Mouse (Mus musculus) stomach, embryonic 15.5 days (tissue): Measurements from ENCODE around the gene Isg20. TPM values are rescaled to one million over a fixed set of nuclear protein-coding genes. Genes with fewer than 3 reads are reported as not detected.

Source experiments
- ATAC-seq: fragments of 200-750 bp; cut with Nextera tagmentation; 2 replicates; pipeline ENCODE4 v1.8.0; 2017; ENCODE audit warnings: low read depth, moderate number of reproducible peaks, moderate TSS enrichment; ENCODE audit not compliant: insufficient read depth, low FRiP score
- H3K27ac ChIP-seq: fragments of 300-500 bp; sonication (generic); 2 replicates; pipeline ENCODE4 v1.5.1; 2015; ENCODE audit warnings: mild to moderate bottlenecking, inconsistent platforms
- H3K27me3 ChIP-seq: fragments of 300-500 bp; sonication (generic); replicated peaks from 2 replicates; pipeline ENCODE4 v1.6.1; 2015; ENCODE audit warnings: inconsistent platforms
- H3K36me3 ChIP-seq: fragments of 300-500 bp; sonication (generic); 2 replicates; pipeline ENCODE4 v1.6.1; 2015; ENCODE audit warnings: inconsistent platforms
- H3K4me1 ChIP-seq: fragments of 300-500 bp; sonication (generic); 2 replicates; pipeline ENCODE4 v1.6.1; 2015; ENCODE audit warnings: inconsistent platforms
- H3K4me2 ChIP-seq: fragments of 300-500 bp; sonication (generic); 2 replicates; pipeline ENCODE4 v1.6.1; 2015; ENCODE audit warnings: mild to moderate bottlenecking, inconsistent platforms
- H3K4me3 ChIP-seq: fragments of 300-500 bp; sonication (generic); replicated peaks from 2 replicates; pipeline ENCODE4 v1.5.1; 2015; ENCODE audit warnings: inconsistent platforms
- H3K9ac ChIP-seq: fragments of 300-500 bp; sonication (generic); 2 replicates; pipeline ENCODE4 v1.6.1; 2015; ENCODE audit warnings: inconsistent platforms
- H3K9me3 ChIP-seq: fragments of 300-500 bp; sonication (generic); 2 replicates; pipeline ENCODE4 v1.6.1; 2016; ENCODE audit warnings: inconsistent platforms
- WGBS: fragments of 180-500 bp; shearing (Covaris S2); methylation state at CpG from one replicate; pipeline ENCODE4 v1.1.7; 2015; 5-methylcytosine and 5-hydroxymethylcytosine counted together
- polyA plus RNA-seq: library from polyadenylated mRNA; unstranded; fragments of >200 nt; fragmentation: Nextera tagmentation; extraction: Ambion mirVana; gene quantifications from 2 replicates; pipeline ENCODE4 v1.2.1, GENCODE M21; 2015

Isg20 gene
- 16.8 and 21.9 TPM in 2 replicates for polyA plus RNA-seq

GRCm38 (mm10) chr7:78912974-78913474, at the start of gene Isg20:
Isg20 (plus strand) TSS chr7:78913424.
- H3K4me3 ChIP-seq, result peak within 1 kb of the TSS; percentile 30
- ATAC-seq, result no peak
- no peaks in the 10 kb centered on the region for H3K36me3 ChIP-seq
- H3K27me3 ChIP-seq, result no peaks in the 10 kb centered on the region
- H3K4me2 ChIP-seq, result peak within 1 kb of the TSS; percentile 53
- WGBS, result 54% methylated on average over 5 of the region's 5 CpGs
- H3K4me1 ChIP-seq, result peaks cover 25% of the 10 kb centered on the region
- H3K9me3 ChIP-seq, result no peaks in the 10 kb centered on the region
- peak within 1 kb of the TSS; percentile 77 for H3K27ac ChIP-seq
- no peak within 1 kb of the TSS for H3K9ac ChIP-seq

- Histone ChIP-seq H3K27ac (0 out of 2 replicates have a peak overlapping the region, but pooled peaks have one; percentile 4), H3K4me3 (no peak overlapping the region), H3K27me3 (no peaks in the 10 kb centered on the region), H3K4me2 (no peak overlapping the region), H3K36me3 (no peaks in the 10 kb centered on the region), H3K4me1 (peaks cover 6% of the 10 kb centered on the region; the same call in 1 of the 2 replicates), H3K9me3 (no peaks in the 10 kb centered on the region), H3K9ac (no peak overlapping the region)
- WGBS, result 63% methylated on average over 7 of the region's 7 CpGs
- 0 out of 2 replicates have a peak, but pooled peaks have one; percentile 56 for ATAC-seq
These were observed 49.3 kb upstream of the Isg20 start for GRCm38 (mm10) chr7:78863796-78864445.

GRCm38 (mm10) chr7:78864446-78864802, 48.8 kb upstream of the Isg20 start:
- WGBS, result 47% methylated on average over 4 of the region's 4 CpGs

GRCm38 (mm10) chr7:78865212-78865949, 47.8 kb upstream of the Isg20 start:
- H3K9ac ChIP-seq, result no peak overlapping the region
- no peak overlapping the region for H3K4me3 ChIP-seq
- ATAC-seq, result no peak; the same call in 1 of the 2 replicates
- H3K9me3 ChIP-seq, result no peaks in the 10 kb centered on the region
- 24% methylated on average over 12 of the region's 12 CpGs for WGBS
- no peaks in the 10 kb centered on the region for H3K27me3 ChIP-seq
- H3K36me3 ChIP-seq, result no peaks in the 10 kb centered on the region
- no peak overlapping the region for H3K27ac ChIP-seq
- peaks cover 6% of the 10 kb centered on the region; the same call in 1 of the 2 replicates for H3K4me1 ChIP-seq
- no peak overlapping the region for H3K4me2 ChIP-seq

More at GRCm38 (mm10) chr7:78864446-78864802, 48.8 kb upstream of the Isg20 start:
- Histone ChIP-seq H3K27me3 (no peaks in the 10 kb centered on the region), H3K27ac (0 out of 2 replicates have a peak overlapping the region, but pooled peaks have one; percentile 4), H3K9me3 (no peaks in the 10 kb centered on the region), H3K4me2 (no peak overlapping the region), H3K4me3 (no peak overlapping the region), H3K36me3 (no peaks in the 10 kb centered on the region), H3K9ac (no peak overlapping the region), H3K4me1 (peaks cover 6% of the 10 kb centered on the region; the same call in 1 of the 2 replicates)
- no peak for ATAC-seq

- H3K4me2 ChIP-seq, result no peak overlapping the region
- H3K4me1 ChIP-seq, result peaks cover 5% of the 10 kb centered on the region; the same call in 1 of the 2 replicates
- no peaks in the 10 kb centered on the region for H3K27me3 ChIP-seq
- H3K9me3 ChIP-seq, result no peaks in the 10 kb centered on the region
- 59% methylated on average over 5 of the region's 5 CpGs for WGBS
- no peak overlapping the region for H3K27ac ChIP-seq
- no peak for ATAC-seq
- no peak overlapping the region for H3K9ac ChIP-seq
- no peak overlapping the region for H3K4me3 ChIP-seq
- no peaks in the 10 kb centered on the region for H3K36me3 ChIP-seq
These were observed 44.5 kb upstream of the Isg20 start for GRCm38 (mm10) chr7:78868731-78869130.

- no peaks in the 10 kb centered on the region for H3K27me3 ChIP-seq
- H3K27ac ChIP-seq, result no peak overlapping the region
- H3K9ac ChIP-seq, result no peak overlapping the region
- no peaks in the 10 kb centered on the region for H3K36me3 ChIP-seq
- ATAC-seq, result no peak
- whole genome bisulfite sequencing, result 72% methylated on average over 6 of the region's 6 CpGs
- H3K4me3 ChIP-seq, result no peak overlapping the region
- no peak overlapping the region for H3K4me2 ChIP-seq
- no peaks in the 10 kb centered on the region for H3K9me3 ChIP-seq
- no peaks in the 10 kb centered on the region for H3K4me1 ChIP-seq
These were observed 40.9 kb upstream of the Isg20 start for GRCm38 (mm10) chr7:78872366-78872765.

GRCm38 (mm10) chr7:78872831-78873230, 40.4 kb upstream of the Isg20 start:
- H3K4me3 ChIP-seq, result no peak overlapping the region
- ATAC-seq, result no peak
- H3K9me3 ChIP-seq, result no peaks in the 10 kb centered on the region
- no peaks in the 10 kb centered on the region for H3K4me1 ChIP-seq
- H3K4me2 ChIP-seq, result no peak overlapping the region
- H3K9ac ChIP-seq, result no peak overlapping the region
- H3K27me3 ChIP-seq, result no peaks in the 10 kb centered on the region
- no peaks in the 10 kb centered on the region for H3K36me3 ChIP-seq
- 52% methylated on average over 5 of the region's 5 CpGs for WGBS
- H3K27ac ChIP-seq, result no peak overlapping the region

- Histone ChIP-seq H3K27me3 (peaks cover 33% of the 10 kb centered on the region), H3K4me1 (peaks cover 10% of the 10 kb centered on the region; the same call in 1 of the 2 replicates), H3K36me3 (no peaks in the 10 kb centered on the region), H3K9me3 (no peaks in the 10 kb centered on the region), H3K4me3 (peak overlapping the region; percentile 23), H3K9ac (no peak overlapping the region), H3K27ac (no peak overlapping the region), H3K4me2 (peak overlapping the region; percentile 51)
- no peak for ATAC-seq
- 15% methylated on average over 14 of the region's 16 CpGs for WGBS
These were observed 31.4 kb upstream of the Isg20 start for GRCm38 (mm10) chr7:78881607-78882468.

- H3K36me3 ChIP-seq, result no peaks in the 10 kb centered on the region
- H3K9ac ChIP-seq, result no peak overlapping the region
- WGBS, result 3% methylated on average over 23 of the region's 23 CpGs
- peak overlapping the region; percentile 51 for H3K4me2 ChIP-seq
- peaks cover 10% of the 10 kb centered on the region; the same call in 1 of the 2 replicates for H3K4me1 ChIP-seq
- H3K9me3 ChIP-seq, result no peaks in the 10 kb centered on the region
- no peak overlapping the region for H3K27ac ChIP-seq
- H3K27me3 ChIP-seq, result peaks cover 33% of the 10 kb centered on the region
- H3K4me3 ChIP-seq, result peak overlapping the region; percentile 23
- no peak; the same call in 1 of the 2 replicates for ATAC-seq
These were observed 30.8 kb upstream of the Isg20 start for GRCm38 (mm10) chr7:78882469-78882837.

- no peak overlapping the region for H3K9ac ChIP-seq
- H3K27me3 ChIP-seq, result peaks cover 33% of the 10 kb centered on the region
These were observed 30.1 kb upstream of the Isg20 start for GRCm38 (mm10) chr7:78883016-78883725.

GRCm38 (mm10) chr7:78883726-78884060, 29.5 kb upstream of the Isg20 start:
- peaks cover 33% of the 10 kb centered on the region for H3K27me3 ChIP-seq

More at GRCm38 (mm10) chr7:78883016-78883725, 30.1 kb upstream of the Isg20 start:
- no peak overlapping the region for H3K27ac ChIP-seq
- peak overlapping the region; percentile 23 for H3K4me3 ChIP-seq
- peaks cover 10% of the 10 kb centered on the region; the same call in 1 of the 2 replicates for H3K4me1 ChIP-seq
- peak overlapping the region; percentile 51 for H3K4me2 ChIP-seq
- no peak for ATAC-seq
- no peaks in the 10 kb centered on the region for H3K36me3 ChIP-seq
- no peaks in the 10 kb centered on the region for H3K9me3 ChIP-seq
- WGBS, result under 1% methylated on average over 34 of the region's 34 CpGs

More at GRCm38 (mm10) chr7:78883726-78884060, 29.5 kb upstream of the Isg20 start:
- ATAC-seq, result no peak
- Histone ChIP-seq H3K4me1 (peaks cover 10% of the 10 kb centered on the region; the same call in 1 of the 2 replicates), H3K4me3 (0 out of 2 replicates have a peak overlapping the region, but pooled peaks have one; percentile 23), H3K27ac (no peak overlapping the region), H3K9ac (no peak overlapping the region), H3K9me3 (no peaks in the 10 kb centered on the region), H3K4me2 (no peak overlapping the region; the same call in 1 of the 2 replicates), H3K36me3 (no peaks in the 10 kb centered on the region)
- 15% methylated on average over 8 of the region's 8 CpGs for WGBS
